Mouse (Mus musculus) liver, embryonic 14.5 days (tissue): ENCODE data around the gene Eif1b. TPM values are rescaled to one million over a fixed set of nuclear protein-coding genes. Genes with fewer than 3 reads are reported as not detected.
A peak's percentile ranks its signal among the peaks of the same experiment; 100 is the strongest.

Experiments used
- ATAC-seq: fragments of 200-750 bp; cut with Nextera tagmentation; 2 replicates; pipeline ENCODE4 v1.8.0; 2017; ENCODE audit warnings: moderate number of reproducible peaks, mild to moderate bottlenecking, moderate library complexity; ENCODE audit not compliant: insufficient read depth
- DNase-seq, 3 experiments: peaks; one replicate each; pipeline ENCODE4 v3.0.0-alpha.2; 2012 to 2013; ENCODE audit warnings: low read depth in 3 of 3, low spot score in 3 of 3
- H3K27ac ChIP-seq: fragments of 300-500 bp; sonication (generic); 2 replicates; pipeline ENCODE4 v1.5.1; 2014; ENCODE audit warnings: moderate library complexity, mild to moderate bottlenecking, control low read depth, inconsistent platforms
- H3K27me3 ChIP-seq: fragments of 300-500 bp; sonication (generic); 2 replicates; pipeline ENCODE4 v1.6.1; 2014; ENCODE audit warnings: mild to moderate bottlenecking, low read length, moderate library complexity; ENCODE audit not compliant: control insufficient read depth, insufficient read depth
- H3K36me3 ChIP-seq: fragments of 300-500 bp; sonication (generic); replicated peaks from 2 replicates; pipeline ENCODE4 v1.6.1; 2014; ENCODE audit warnings: low read depth; ENCODE audit not compliant: control insufficient read depth, insufficient read depth
- H3K4me1 ChIP-seq, 2 experiments: fragments of 200-500 bp in 1 of 2; fragments of 300-500 bp in 1 of 2; sonication (generic) in 1 of 2; replicated peaks; 2 replicates each; pipeline ENCODE4 v1.6.1; 2012 to 2014; ENCODE audit warnings: antibody characterized with exemption in 1 of 2, inconsistent platforms in 1 of 2, low read length in 1 of 2; ENCODE audit not compliant: control insufficient read depth in 2 of 2, insufficient read depth in 2 of 2
- H3K4me2 ChIP-seq: fragments of 300-500 bp; sonication (generic); 2 replicates; pipeline ENCODE4 v1.6.1; 2014; ENCODE audit warnings: low read depth, mild to moderate bottlenecking, control low read depth, moderate library complexity
- H3K4me3 ChIP-seq, 2 experiments: fragments of 200-500 bp in 1 of 2; fragments of 300-500 bp in 1 of 2; sonication (generic) in 1 of 2; 2 replicates each; pipeline ENCODE4 v1.5.1; 2012 to 2014; ENCODE audit warnings: low read depth in 2 of 2, low read length in 2 of 2, mild to moderate bottlenecking in 2 of 2, control low read depth in 1 of 2, inconsistent platforms in 1 of 2, moderate library complexity in 1 of 2; ENCODE audit not compliant: insufficient read depth in 1 of 2
- H3K9ac ChIP-seq: fragments of 300-500 bp; sonication (generic); replicated peaks from 2 replicates; pipeline ENCODE4 v1.6.1; 2014; ENCODE audit warnings: mild to moderate bottlenecking, control low read depth, moderate library complexity
- H3K9me3 ChIP-seq: fragments of 300-500 bp; sonication (generic); 2 replicates; pipeline ENCODE4 v1.6.1; 2016; ENCODE audit warnings: low read length, mixed read lengths; ENCODE audit not compliant: control insufficient read depth
- CTCF ChIP-seq: IDR thresholded peaks from 2 replicates; pipeline ENCODE4 v1.5.1; 2016; ENCODE audit warnings: antibody characterized with exemption, low read depth, control low read depth
- EP300 ChIP-seq: IDR thresholded peaks from 2 replicates; pipeline ENCODE4 v1.6.1; 2016; ENCODE audit warnings: antibody characterized with exemption, low read depth
- WGBS: fragments of 180-500 bp; shearing (Covaris S2); extraction: QIAGEN DNeasy Blood & Tissue Kit; methylation state at CpG from one replicate; pipeline ENCODE4 v1.1.7; 2014; ENCODE audit not compliant: insufficient replicate concordance; 5-methylcytosine and 5-hydroxymethylcytosine counted together
- polyA plus RNA-seq, 2 experiments: library from polyadenylated mRNA; depleted of rRNA in 1 of 2; stranded (reverse) in 1 of 2; unstranded in 1 of 2; fragments of >200 nt; fragmentation: Nextera tagmentation in 1 of 2; extraction: Ambion mirVana in 1 of 2; gene quantifications; 2 replicates each; pipeline versions ENCODE4 v1.2.1 to v1.2.3; 2012 to 2014

Gene Eif1b
- polyA plus RNA-seq, 2 experiments: 30.6 to 70.0 TPM

GRCm38 (mm10) chr9:120492400-120493351, 644 bp downstream of the Eif1b start:
- under 1% methylated on average over 97 of the region's 97 CpGs for WGBS
- H3K9ac ChIP-seq: peak overlapping the region; percentile 87
- H3K27ac ChIP-seq: peak overlapping the region; percentile 56
- no peaks in the 10 kb centered on the region for H3K9me3 ChIP-seq
- H3K27me3 ChIP-seq: no peaks in the 10 kb centered on the region
- peak; percentile 85 for ATAC-seq
- peaks cover 23% of the 10 kb centered on the region for H3K36me3 ChIP-seq
- peak overlapping the region; percentile 77 to 81 for H3K4me3 ChIP-seq
- peak; percentile 65 to 75 (median 74) for DNase-seq
- H3K4me2 ChIP-seq: peak overlapping the region; percentile 94
- TF ChIP-seq EP300 (no peak), CTCF (no peak)
- H3K4me1 ChIP-seq: peaks cover 6 to 10% of the 10 kb centered on the region in 2 experiments

GRCm38 (mm10) chr9:120493781-120494180, 1.7 kb downstream of the Eif1b start:
- Histone ChIP-seq H3K9me3 (no peaks in the 10 kb centered on the region), H3K4me3 (peak overlapping the region; percentile 77 to 81), H3K36me3 (peaks cover 23% of the 10 kb centered on the region), H3K4me1 (peaks cover 6 to 10% of the 10 kb centered on the region in 2 experiments), H3K9ac (peak overlapping the region; percentile 87), H3K27ac (peak overlapping the region; percentile 64), H3K4me2 (peak overlapping the region; percentile 94), H3K27me3 (no peaks in the 10 kb centered on the region)
- ATAC-seq (no peak), DNase-seq (no peak)
- 53% methylated on average over 12 of the region's 12 CpGs for WGBS
- TF ChIP-seq CTCF (no peak), EP300 (no peak)

- TF ChIP-seq EP300: no peak
- peak; percentile 96 for TF ChIP-seq CTCF
- peak; percentile 46 to 54 (median 46) for DNase-seq
- no peak overlapping the region for H3K4me3 ChIP-seq
- H3K27ac ChIP-seq: no peak overlapping the region
- no peaks in the 10 kb centered on the region for H3K27me3 ChIP-seq
- WGBS: 3% methylated on average over 3 of the region's 3 CpGs
- H3K9ac ChIP-seq: no peak overlapping the region
- no peak for ATAC-seq
- no peaks in the 10 kb centered on the region for H3K9me3 ChIP-seq
- peaks cover 23% of the 10 kb centered on the region for H3K36me3 ChIP-seq
- H3K4me1 ChIP-seq: peaks cover 6 to 10% of the 10 kb centered on the region in 2 experiments
- no peak overlapping the region for H3K4me2 ChIP-seq
Measured at GRCm38 (mm10) chr9:120496691-120497090, 4.7 kb downstream of the Eif1b start.

DNA sequence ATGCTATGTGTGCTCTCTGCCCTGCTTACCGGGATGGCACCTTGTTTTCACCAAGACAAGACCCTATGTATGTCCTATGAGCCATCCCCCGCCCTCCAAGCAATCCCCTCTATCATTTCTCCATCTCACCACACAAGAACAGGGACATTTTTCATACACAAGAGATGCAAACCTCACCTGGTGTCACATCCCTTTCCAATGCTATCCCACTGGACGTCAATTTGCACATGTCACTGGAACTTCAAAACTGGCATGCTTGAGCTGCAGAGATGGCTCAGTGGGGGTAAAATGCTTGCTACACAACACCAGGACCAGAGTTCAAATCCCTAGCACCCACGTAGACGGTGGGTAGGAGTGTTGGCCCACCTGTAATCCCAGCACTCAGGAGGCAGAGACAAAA, 6.0 kb downstream of the Eif1b start:
- Histone ChIP-seq H3K9ac (no peak overlapping the region), H3K4me2 (no peak overlapping the region), H3K27me3 (no peaks in the 10 kb centered on the region), H3K36me3 (peaks cover 23% of the 10 kb centered on the region), H3K27ac (no peak overlapping the region), H3K9me3 (no peaks in the 10 kb centered on the region), H3K4me3 (no peak overlapping the region), H3K4me1 (peaks cover 6 to 10% of the 10 kb centered on the region in 2 experiments)
- ATAC-seq (no peak), DNase-seq (no peak)
- 73% methylated on average over 5 of the region's 5 CpGs for WGBS
- no peak for TF ChIP-seq EP300
- TF ChIP-seq CTCF: no peak

DNA sequence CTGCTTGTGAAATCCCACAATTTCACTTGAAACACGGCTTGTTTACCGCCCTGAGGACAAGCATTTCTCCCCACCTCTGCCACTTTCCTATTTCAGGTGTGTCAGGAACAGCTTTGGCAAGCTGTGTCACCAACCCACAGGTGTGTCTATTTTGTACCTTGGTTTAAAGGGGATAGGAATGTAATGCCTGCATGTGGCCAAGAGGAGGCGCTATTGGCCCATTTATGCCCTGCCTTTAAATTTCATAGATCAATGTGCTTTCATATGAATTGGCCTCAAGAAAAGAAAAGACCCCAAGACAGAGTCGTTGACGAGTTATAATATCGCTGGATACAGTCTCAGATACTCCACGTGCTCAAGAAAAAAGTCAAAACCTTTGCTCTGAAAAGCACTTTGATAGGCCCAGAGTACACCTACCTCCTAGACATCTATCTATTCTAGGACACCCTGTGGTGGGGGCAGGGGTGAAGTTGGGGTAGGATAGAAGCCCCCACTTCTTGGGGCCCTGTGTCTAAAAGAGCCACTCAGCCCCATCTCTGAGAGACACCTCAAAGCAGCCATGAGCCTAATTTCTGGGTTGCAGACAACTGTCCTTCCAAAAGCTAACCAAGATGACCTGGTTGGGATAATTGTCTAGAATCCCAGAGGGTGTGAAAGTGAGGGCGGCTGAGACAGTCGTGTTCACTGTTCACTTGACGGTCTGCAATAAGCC, 9.3 kb downstream of the Eif1b start:
- Histone ChIP-seq H3K4me2 (no peak overlapping the region), H3K27ac (no peak overlapping the region), H3K27me3 (no peaks in the 10 kb centered on the region), H3K9ac (no peak overlapping the region), H3K4me3 (no peak overlapping the region), H3K36me3 (no peaks in the 10 kb centered on the region), H3K9me3 (no peaks in the 10 kb centered on the region), H3K4me1 (peaks cover 0 to 2% of the 10 kb centered on the region in 2 experiments; a peak in 2 of 4 replicates)
- DNase-seq (no peak), ATAC-seq (no peak)
- 25% methylated on average over 10 of the region's 10 CpGs for WGBS
- TF ChIP-seq EP300 (no peak), CTCF (peak; percentile 73)
